Mouse (Mus musculus) cerebral cortex, adult 2 months (tissue): ENCODE measurements around the gene Tsnax.

Experiments
- WGBS: fragments of 180-500 bp; shearing (Covaris S2); methylation state at CpG from one replicate; pipeline ENCODE4 v1.1.7; 2018; 5-methylcytosine and 5-hydroxymethylcytosine counted together

The Tsnax gene

DNA sequence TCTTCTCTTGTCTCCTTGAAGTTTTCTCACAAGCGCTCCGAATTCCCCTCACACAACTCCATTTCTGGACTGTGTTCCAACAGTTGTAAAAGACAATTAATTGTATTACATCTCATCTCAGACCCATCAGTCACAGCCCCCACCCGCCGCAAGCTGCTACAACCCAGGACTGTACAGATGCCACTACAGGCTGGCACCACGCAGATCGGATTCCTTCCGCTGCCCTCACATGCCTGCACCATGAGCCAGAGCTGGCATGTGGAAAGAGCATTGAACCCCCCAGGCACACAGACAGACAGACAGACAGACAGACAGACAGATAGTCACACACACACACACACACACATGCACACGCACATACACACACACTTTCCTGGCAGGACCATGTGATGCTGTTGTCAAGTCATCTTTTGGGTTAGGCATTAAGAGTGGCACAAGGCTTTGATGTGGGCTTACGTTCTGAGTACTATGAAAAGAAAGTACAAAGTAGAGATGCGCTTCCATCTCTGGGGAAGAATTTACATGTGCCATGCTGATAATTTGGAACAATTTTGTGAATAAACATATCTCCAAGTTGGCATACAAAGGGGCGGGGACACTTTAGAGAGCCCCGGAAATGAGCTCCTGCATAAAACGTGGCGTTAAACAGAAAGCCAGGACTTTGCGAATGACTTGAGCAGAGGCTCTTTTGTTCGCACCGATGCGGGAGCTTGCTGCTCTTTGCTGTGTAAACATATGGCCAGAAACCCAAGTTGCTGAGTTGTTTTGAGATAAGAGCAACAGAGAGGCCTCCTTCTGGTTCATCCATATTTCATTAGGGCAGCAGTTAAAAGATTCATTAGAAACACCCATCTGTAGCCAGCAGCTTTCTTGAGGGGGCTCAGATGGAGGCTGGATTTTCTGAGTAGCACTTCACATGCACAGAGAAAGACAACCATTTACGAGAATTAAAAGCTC lies 67.9 kb downstream of the Tsnax start:
- WGBS: 58% methylated on average over 19 of the region's 19 CpGs

DNA sequence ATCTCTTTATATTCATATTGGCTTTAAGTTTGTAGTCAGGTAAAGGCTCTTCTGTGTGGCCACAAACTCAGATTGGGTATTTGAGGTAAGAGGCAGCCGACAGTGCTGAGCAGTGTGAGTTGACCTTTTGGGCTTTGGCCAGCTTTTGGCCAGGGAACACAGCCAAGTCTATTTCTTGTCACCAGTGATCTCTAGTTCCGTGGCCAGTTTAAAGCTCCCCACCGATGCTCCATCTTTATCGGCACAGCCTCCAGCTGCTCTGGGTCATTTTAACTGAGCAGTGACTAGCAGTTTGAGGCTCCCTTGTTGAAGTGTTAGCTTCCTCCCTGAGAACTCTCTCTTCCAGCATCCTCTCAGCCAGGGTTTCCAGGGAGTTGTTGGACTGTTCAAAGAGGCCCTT lies 70.9 kb downstream of the Tsnax start:
- WGBS: 54% methylated on average over 4 of the region's 4 CpGs
